Mouse (Mus musculus) bone marrow, adult 2 months (tissue): ENCODE data around the gene Gm10153.

Experiments used
- CTCF ChIP-seq: fragments of 200-500 bp; IDR thresholded peaks from 2 replicates; pipeline ENCODE4 v1.5.1; 2011; ENCODE audit warnings: low read length, control low read depth; ENCODE audit not compliant: control insufficient read depth, insufficient read depth
- POLR2A ChIP-seq: fragments of 200-500 bp; IDR thresholded peaks from 2 replicates; pipeline ENCODE4 v1.6.1; 2011; ENCODE audit warnings: low read depth, mild to moderate bottlenecking, control low read depth, low read length, borderline replicate concordance; ENCODE audit not compliant: control insufficient read depth

GRCm38 (mm10) chr7:142205488-142205887 is 15.3 kb upstream of the Gm10153 start:
- TF ChIP-seq CTCF (no peak), POLR2A (no peak)
